Mouse (Mus musculus) stomach, embryonic 16.5 days (tissue): ENCODE data around the gene Ranbp2. TPM values are rescaled to one million over a fixed set of nuclear protein-coding genes. Genes with fewer than 3 reads are reported as not detected.

ENCODE experiments used
- ATAC-seq: fragments of 200-750 bp; cut with Nextera tagmentation; 2 replicates; pipeline ENCODE4 v1.8.0; 2017; ENCODE audit warnings: moderate number of reproducible peaks, moderate TSS enrichment; ENCODE audit not compliant: insufficient read depth, low FRiP score
- H3K27ac ChIP-seq: fragments of 300-500 bp; sonication (generic); 2 replicates; pipeline ENCODE4 v1.5.1; 2014; ENCODE audit warnings: low read length
- H3K27me3 ChIP-seq: fragments of 300-500 bp; sonication (generic); 2 replicates; pipeline ENCODE4 v1.6.1; 2014; ENCODE audit warnings: low read length, control low read depth, mixed read lengths; ENCODE audit not compliant: control insufficient read depth, insufficient read depth
- H3K36me3 ChIP-seq: fragments of 300-500 bp; sonication (generic); 2 replicates; pipeline ENCODE4 v1.6.1; 2014; ENCODE audit warnings: low read length; ENCODE audit not compliant: control insufficient read depth, insufficient read depth
- H3K4me1 ChIP-seq: fragments of 300-500 bp; sonication (generic); 2 replicates; pipeline ENCODE4 v1.6.1; 2014; ENCODE audit warnings: low read length, control low read depth, mixed read lengths; ENCODE audit not compliant: control insufficient read depth, insufficient read depth
- H3K4me2 ChIP-seq: fragments of 300-500 bp; sonication (generic); 2 replicates; pipeline ENCODE4 v1.6.1; 2014; ENCODE audit warnings: low read depth, low read length, mixed read lengths
- H3K4me3 ChIP-seq: fragments of 300-500 bp; sonication (generic); replicated peaks from 2 replicates; pipeline ENCODE4 v1.5.1; 2014; ENCODE audit warnings: mild to moderate bottlenecking, low read length
- H3K9ac ChIP-seq: fragments of 300-500 bp; sonication (generic); 2 replicates; pipeline ENCODE4 v1.6.1; 2014; ENCODE audit warnings: low read length
- H3K9me3 ChIP-seq: fragments of 300-500 bp; sonication (generic); replicated peaks from 2 replicates; pipeline ENCODE4 v1.6.1; 2016; ENCODE audit warnings: low read length, control low read depth; ENCODE audit not compliant: control insufficient read depth
- WGBS: fragments of 180-500 bp; shearing (Covaris S2); extraction: QIAGEN DNeasy Blood & Tissue Kit; methylation state at CpG from one replicate; pipeline ENCODE4 v1.1.7; 2014; 5-methylcytosine and 5-hydroxymethylcytosine counted together
- polyA plus RNA-seq: library from polyadenylated mRNA; unstranded; fragments of >200 nt; fragmentation: Nextera tagmentation; extraction: Ambion mirVana; gene quantifications from 2 replicates; pipeline ENCODE4 v1.2.1, GENCODE M21; 2015

Ranbp2 gene
- 21.3 and 23.3 TPM in 2 replicates for polyA plus RNA-seq

- peak within 1 kb of the TSS; percentile 98 for H3K27ac ChIP-seq
- no peaks in the 10 kb centered on the region for H3K9me3 ChIP-seq
- H3K4me1 ChIP-seq, result no peaks in the 10 kb centered on the region
- peak within 1 kb of the TSS; percentile 66 for H3K4me2 ChIP-seq
- H3K27me3 ChIP-seq, result no peaks in the 10 kb centered on the region
- WGBS, result under 1% methylated on average over 91 of the region's 91 CpGs
- H3K4me3 ChIP-seq, result peak within 1 kb of the TSS; percentile 99
- peak; percentile 99 for ATAC-seq
- peak within 1 kb of the TSS; percentile 98 for H3K9ac ChIP-seq
- H3K36me3 ChIP-seq, result no peaks in the 10 kb centered on the region
These were observed at the start of gene Ranbp2 for GRCm38 (mm10) chr10:58446384-58447279. TSS of gene Ranbp2 (plus strand) at chr10:58446920.

DNA sequence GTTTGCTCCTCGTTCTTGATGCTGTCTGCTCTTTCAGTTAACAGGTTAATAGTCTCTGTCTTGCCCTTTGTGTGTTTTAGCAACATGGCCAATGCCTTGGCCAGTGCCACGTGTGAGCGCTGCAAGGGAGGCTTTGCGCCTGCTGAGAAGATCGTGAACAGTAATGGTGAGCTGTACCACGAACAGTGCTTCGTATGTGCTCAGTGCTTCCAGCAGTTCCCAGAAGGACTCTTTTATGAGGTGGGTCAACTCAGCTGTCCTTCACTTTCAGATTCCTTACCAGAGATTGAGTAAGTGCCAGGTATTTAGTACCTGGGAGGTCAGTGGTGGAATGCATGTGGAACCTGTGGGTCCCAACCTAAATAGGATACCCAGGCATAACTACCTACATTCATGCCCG lies 47.8 kb upstream of the Ranbp2 start:
- H3K27me3 ChIP-seq, result no peaks in the 10 kb centered on the region
- H3K27ac ChIP-seq, result no peak overlapping the region
- H3K4me2 ChIP-seq, result no peak overlapping the region
- ATAC-seq, result no peak
- H3K36me3 ChIP-seq, result peaks cover 3% of the 10 kb centered on the region; the same call in 1 of the 2 replicates
- WGBS, result 93% methylated on average over 8 of the region's 8 CpGs
- H3K4me1 ChIP-seq, result peaks cover 11% of the 10 kb centered on the region
- H3K9me3 ChIP-seq, result no peaks in the 10 kb centered on the region
- H3K4me3 ChIP-seq, result no peak overlapping the region
- H3K9ac ChIP-seq, result no peak overlapping the region

- H3K27ac ChIP-seq, result 0 out of 2 replicates have a peak overlapping the region, but pooled peaks have one; percentile 22
- H3K27me3 ChIP-seq, result no peaks in the 10 kb centered on the region
- H3K4me2 ChIP-seq, result no peak overlapping the region
- WGBS, result 74% methylated on average over 3 of the region's 3 CpGs
- H3K9ac ChIP-seq, result no peak overlapping the region
- peaks cover 3% of the 10 kb centered on the region; the same call in 1 of the 2 replicates for H3K36me3 ChIP-seq
- no peak overlapping the region for H3K4me3 ChIP-seq
- ATAC-seq, result no peak
- no peaks in the 10 kb centered on the region for H3K9me3 ChIP-seq
- peaks cover 8% of the 10 kb centered on the region; the same call in 1 of the 2 replicates for H3K4me1 ChIP-seq
These were observed 44.9 kb upstream of the Ranbp2 start for GRCm38 (mm10) chr10:58401838-58402237.

GRCm38 (mm10) chr10:58404639-58405038 lies 42.1 kb upstream of the Ranbp2 start:
- no peak overlapping the region for H3K9ac ChIP-seq
- H3K4me3 ChIP-seq, result no peak overlapping the region
- no peaks in the 10 kb centered on the region for H3K27me3 ChIP-seq
- no peak for ATAC-seq
- H3K4me2 ChIP-seq, result no peak overlapping the region
- H3K4me1 ChIP-seq, result peaks cover 8% of the 10 kb centered on the region; the same call in 1 of the 2 replicates
- H3K36me3 ChIP-seq, result peaks cover 10% of the 10 kb centered on the region; the same call in 1 of the 2 replicates
- H3K9me3 ChIP-seq, result no peaks in the 10 kb centered on the region
- H3K27ac ChIP-seq, result peak overlapping the region; percentile 40
- 81% methylated on average over 6 of the region's 6 CpGs for WGBS

- peak overlapping the region; percentile 40 for H3K27ac ChIP-seq
- H3K27me3 ChIP-seq, result no peaks in the 10 kb centered on the region
- no peak overlapping the region for H3K9ac ChIP-seq
- H3K4me2 ChIP-seq, result no peak overlapping the region
- 0 out of 2 replicates have a peak, but pooled peaks cover 16% of the 10 kb centered on the region for H3K36me3 ChIP-seq
- H3K4me1 ChIP-seq, result peaks cover 8% of the 10 kb centered on the region; the same call in 1 of the 2 replicates
- peak; percentile 58; the same call in 1 of the 2 replicates for ATAC-seq
- no peak overlapping the region for H3K4me3 ChIP-seq
- WGBS, result 58% methylated on average over 4 of the region's 4 CpGs
- H3K9me3 ChIP-seq, result no peaks in the 10 kb centered on the region
These were observed 41.3 kb upstream of the Ranbp2 start for GRCm38 (mm10) chr10:58405285-58405948.

DNA sequence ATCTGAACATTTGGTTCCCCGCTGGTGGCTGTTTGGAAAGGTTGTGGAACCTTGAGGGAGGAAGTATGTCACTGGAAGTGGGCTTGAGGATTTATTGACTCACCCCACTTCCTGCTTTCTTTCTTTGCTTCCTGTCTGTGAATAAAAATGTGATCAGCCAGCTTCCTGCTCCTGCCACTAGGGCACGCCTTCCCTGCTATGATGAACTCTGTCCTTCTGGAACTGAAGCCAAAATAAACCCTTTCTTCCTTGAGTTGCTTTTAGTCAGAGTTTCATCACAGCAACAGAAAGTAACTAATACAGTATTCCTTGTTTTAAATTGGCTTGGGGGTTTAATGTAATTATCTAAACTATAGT lies 40.8 kb upstream of the Ranbp2 start:
- H3K9me3 ChIP-seq, result no peaks in the 10 kb centered on the region
- H3K4me1 ChIP-seq, result peaks cover 8% of the 10 kb centered on the region; the same call in 1 of the 2 replicates
- H3K27me3 ChIP-seq, result no peaks in the 10 kb centered on the region
- peak overlapping the region; percentile 3; the same call in 1 of the 2 replicates for H3K27ac ChIP-seq
- 66% methylated on average over 2 of the region's 2 CpGs for WGBS
- no peak overlapping the region for H3K9ac ChIP-seq
- 0 out of 2 replicates have a peak, but pooled peaks cover 18% of the 10 kb centered on the region for H3K36me3 ChIP-seq
- H3K4me2 ChIP-seq, result no peak overlapping the region
- ATAC-seq, result no peak
- H3K4me3 ChIP-seq, result no peak overlapping the region

- Histone ChIP-seq H3K36me3 (peaks cover 43% of the 10 kb centered on the region), H3K9me3 (no peaks in the 10 kb centered on the region), H3K4me3 (no peak overlapping the region), H3K27me3 (no peaks in the 10 kb centered on the region), H3K4me1 (no peaks in the 10 kb centered on the region), H3K27ac (no peak overlapping the region), H3K9ac (no peak overlapping the region), H3K4me2 (no peak overlapping the region)
- no peak; the same call in 1 of the 2 replicates for ATAC-seq
- WGBS, result 91% methylated on average over 4 of the region's 4 CpGs
These were observed 34.4 kb upstream of the Ranbp2 start for GRCm38 (mm10) chr10:58412331-58412730.

GRCm38 (mm10) chr10:58412852-58413251 lies 33.9 kb upstream of the Ranbp2 start:
- H3K27me3 ChIP-seq, result no peaks in the 10 kb centered on the region
- no peak overlapping the region for H3K4me3 ChIP-seq
- no peaks in the 10 kb centered on the region for H3K4me1 ChIP-seq
- no peak overlapping the region for H3K4me2 ChIP-seq
- H3K27ac ChIP-seq, result no peak overlapping the region
- ATAC-seq, result no peak
- no peak overlapping the region for H3K9ac ChIP-seq
- H3K36me3 ChIP-seq, result peaks cover 46% of the 10 kb centered on the region
- no peaks in the 10 kb centered on the region for H3K9me3 ChIP-seq

GRCm38 (mm10) chr10:58416702-58417101 lies 30.0 kb upstream of the Ranbp2 start:
- no peak for ATAC-seq
- no peak overlapping the region for H3K9ac ChIP-seq
- no peak overlapping the region for H3K27ac ChIP-seq
- H3K27me3 ChIP-seq, result no peaks in the 10 kb centered on the region
- H3K4me3 ChIP-seq, result no peak overlapping the region
- H3K4me1 ChIP-seq, result no peaks in the 10 kb centered on the region
- H3K9me3 ChIP-seq, result no peaks in the 10 kb centered on the region
- peaks cover 32% of the 10 kb centered on the region for H3K36me3 ChIP-seq
- 56% methylated on average over 3 of the region's 3 CpGs for WGBS
- no peak overlapping the region for H3K4me2 ChIP-seq
